8 mouse cellular contexts compared by ENCODE assay signal in the genomic region with DNA sequence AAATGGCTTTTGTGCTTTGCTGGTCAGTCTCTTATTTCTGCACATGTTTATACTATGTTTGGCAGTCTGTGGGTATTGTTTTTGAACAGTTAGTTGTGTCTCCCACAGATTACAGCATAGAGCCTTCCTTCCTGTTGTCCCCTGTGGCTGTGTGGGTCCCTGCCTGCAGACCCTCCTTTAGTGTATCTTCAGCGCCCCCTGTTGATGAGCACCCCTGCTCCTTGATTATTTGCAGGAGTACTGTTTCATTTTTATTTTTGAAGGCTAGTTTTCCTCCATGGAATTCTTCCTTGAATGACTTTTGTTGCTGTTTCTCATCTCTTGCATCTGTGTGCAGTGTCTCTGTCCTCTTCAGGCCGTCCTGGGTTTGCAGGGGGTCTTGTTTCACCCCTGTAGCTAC. TPM values are rescaled to one million over a fixed set of nuclear protein-coding genes. Genes with fewer than 3 reads are reported as not detected.
A peak's percentile ranks its signal among the peaks of the same experiment; 100 is the strongest.
DNase-seq lines count a peak whose midpoint lies in the region; ATAC-seq and TF ChIP-seq lines count a peak whose summit lies in the region.

No protein-coding gene starts in this region.

- no peak overlapping the region for H3K27ac ChIP-seq in forebrain, postnatal 0 days (ENCODE audit: low read depth, low read length)
- no peak overlapping the region for H3K27ac ChIP-seq in forebrain, embryonic 13.5 days
- no peak overlapping the region for H3K27ac ChIP-seq in midbrain, embryonic 11.5 days (ENCODE audit: low read depth, low read length)
- H3K27ac ChIP-seq in midbrain, embryonic 15.5 days, result no peak overlapping the region

- no peak overlapping the region for H3K9ac ChIP-seq in forebrain, postnatal 0 days
- H3K9ac ChIP-seq in forebrain, embryonic 13.5 days, result no peak overlapping the region
- no peak overlapping the region for H3K9ac ChIP-seq in midbrain, embryonic 11.5 days (ENCODE audit: low read length)
- H3K9ac ChIP-seq in midbrain, embryonic 15.5 days, result no peak overlapping the region

- no peak overlapping the region for H3K4me2 ChIP-seq in forebrain, postnatal 0 days (ENCODE audit: low read depth)
- H3K4me2 ChIP-seq in forebrain, embryonic 13.5 days, result no peak overlapping the region
- no peak overlapping the region for H3K4me2 ChIP-seq in midbrain, embryonic 11.5 days
- H3K4me2 ChIP-seq in midbrain, embryonic 15.5 days, result no peak overlapping the region

- WGBS in forebrain, postnatal 0 days, result 48% methylated on average over 2 of the region's 2 CpGs
- WGBS in forebrain, embryonic 13.5 days, result 53% methylated on average over 2 of the region's 2 CpGs
- 45% methylated on average over 2 of the region's 2 CpGs for whole genome bisulfite sequencing in midbrain, embryonic 11.5 days
- WGBS in midbrain, embryonic 15.5 days, result 37% methylated on average over 2 of the region's 2 CpGs

- ATAC-seq in forebrain, postnatal 0 days, result no peak
- ATAC-seq in forebrain, embryonic 13.5 days, result no peak
- no peak for ATAC-seq in midbrain, embryonic 11.5 days (ENCODE audit: low FRiP score)
- no peak for ATAC-seq in midbrain, embryonic 15.5 days (replicated peaks)
- no peak for ATAC-seq in monocyte, adult 5-6 weeks (replicated peaks; ENCODE audit: insufficient number of reproducible peaks, low FRiP score, low TSS enrichment, poor library complexity, severe bottlenecking)

- H3K9me3 ChIP-seq in forebrain, postnatal 0 days (ENCODE audit: low read length), result no peaks in the 10 kb centered on the region
- H3K9me3 ChIP-seq in forebrain, embryonic 13.5 days (replicated peaks), result no peaks in the 10 kb centered on the region
- no peaks in the 10 kb centered on the region for H3K9me3 ChIP-seq in midbrain, embryonic 11.5 days (ENCODE audit: control insufficient read depth, low read length)
- H3K9me3 ChIP-seq in midbrain, embryonic 15.5 days, result no peaks in the 10 kb centered on the region

- no peaks in the 10 kb centered on the region for H3K27me3 ChIP-seq in forebrain, postnatal 0 days (ENCODE audit: insufficient read depth, low read length)
- H3K27me3 ChIP-seq in forebrain, embryonic 13.5 days, result no peaks in the 10 kb centered on the region
- H3K27me3 ChIP-seq in midbrain, embryonic 11.5 days (ENCODE audit: control insufficient read depth, insufficient read depth, low read length), result no peaks in the 10 kb centered on the region
- H3K27me3 ChIP-seq in midbrain, embryonic 15.5 days (replicated peaks), result no peaks in the 10 kb centered on the region

- peak; percentile 53 for TF ChIP-seq CTCF in forebrain, postnatal 0 days (IDR thresholded peaks at IDR 0.05; ENCODE audit: low read depth)

- no peak overlapping the region for H3K4me3 ChIP-seq in forebrain, postnatal 0 days (ENCODE audit: low read depth, low read length)
- no peak overlapping the region for H3K4me3 ChIP-seq in forebrain, embryonic 13.5 days
- H3K4me3 ChIP-seq in midbrain, embryonic 11.5 days (ENCODE audit: low read depth, low read length), result no peak overlapping the region
- no peak overlapping the region for H3K4me3 ChIP-seq in midbrain, embryonic 15.5 days

- peaks cover 22% of the 10 kb centered on the region; the same call in 1 of the 2 replicates for H3K36me3 ChIP-seq in forebrain, postnatal 0 days (ENCODE audit: insufficient read depth)
- peaks cover 46% of the 10 kb centered on the region for H3K36me3 ChIP-seq in forebrain, embryonic 13.5 days (ENCODE audit: poor library complexity, severe bottlenecking)
- H3K36me3 ChIP-seq in midbrain, embryonic 11.5 days (ENCODE audit: control insufficient read depth, insufficient read depth, low read length), result peaks cover under 1% of the 10 kb centered on the region; the same call in 1 of the 2 replicates
- 0 out of 2 replicates have a peak, but pooled peaks cover 2% of the 10 kb centered on the region for H3K36me3 ChIP-seq in midbrain, embryonic 15.5 days (replicated peaks)

- no peaks in the 10 kb centered on the region for H3K4me1 ChIP-seq in forebrain, postnatal 0 days (ENCODE audit: insufficient read depth)
- H3K4me1 ChIP-seq in forebrain, embryonic 13.5 days, result no peaks in the 10 kb centered on the region
- no peaks in the 10 kb centered on the region for H3K4me1 ChIP-seq in midbrain, embryonic 11.5 days (ENCODE audit: control insufficient read depth, insufficient read depth, low read length)
- H3K4me1 ChIP-seq in midbrain, embryonic 15.5 days, result no peaks in the 10 kb centered on the region

- peak; percentile 35 for DNase-seq in forebrain, postnatal 0 days
- DNase-seq in midbrain, embryonic 11.5 days (ENCODE audit: low spot score, missing footprints), result peak; percentile 91
- peak; percentile 30 for DNase-seq in adrenal gland, adult 2 months
- peak; percentile 53 for DNase-seq in induced T-regulatory cell, adult 2 months (ENCODE audit: low read depth)
- DNase-seq in mesoderm, embryonic 11.5 days (ENCODE audit: low read depth, low spot score), result peak; percentile 48

RNA-seq across cellular contexts. Expression of a gene that starts 58.0 kb away (rescaled TPM):
- total RNA-seq in forebrain, postnatal 0 days (2014; rRNA removed), result 26.2 and 29.2 TPM in 2 replicates
- 9.9 and 11.8 TPM in 2 replicates for polyA plus RNA-seq in forebrain, postnatal 0 days (2015; fragmentation: Nextera tagmentation; extraction: Ambion mirVana)
- 16.2 and 19.5 TPM in 2 replicates for polyA plus RNA-seq in forebrain, embryonic 13.5 days (2015; fragmentation: Nextera tagmentation; extraction: Ambion mirVana)
- 16.1 and 18.3 TPM in 2 replicates for polyA plus RNA-seq in midbrain, embryonic 11.5 days (2014; fragmentation: Nextera tagmentation; extraction: Ambion mirVana)
- 14.3 and 14.6 TPM in 2 replicates for polyA plus RNA-seq in midbrain, embryonic 15.5 days (2015; fragmentation: Nextera tagmentation; extraction: Ambion mirVana)
- 10 to 100 TPM in 1 of 2 experiments, 1 to 10 TPM in 1; 7.0 to 13.2 TPM for total RNA-seq in adrenal gland, adult 2 months (2021)
- 14.9 and 16.6 TPM in 2 replicates for polyA plus RNA-seq in adrenal gland, adult 2 months (2012; rRNA removed)
- 15.9 to 33.1 TPM (median 20.6 TPM) in 3 replicates for total RNA-seq in monocyte, adult 5-6 weeks (2017)

Comparison
In these comparisons a context has a peak if more than half of its experiments do, and no peak if none do; other contexts are left out.
1. DNase-seq: peak in every context shown above with its lines; median percentile 91 in midbrain, embryonic 11.5 days; 53 in induced T-regulatory cell, adult 2 months; 48 in mesoderm, embryonic 11.5 days; 35 in forebrain, postnatal 0 days; 30 in adrenal gland, adult 2 months.